Mouse (Mus musculus) embryonic fibroblast, embryonic 13.5 days (primary cell): ENCODE results near the gene Cphx3.
"Not testable (repeated sequence)": the region's sequence is repeated elsewhere in the genome, so short reads cannot be mapped to it uniquely, and the experiment has no call there.

ENCODE experiments used
- CTCF ChIP-seq: IDR thresholded peaks from 2 replicates; pipeline ENCODE4 v1.5.1; 2011; ENCODE audit warnings: mild to moderate bottlenecking, control low read depth, low read length, moderate library complexity, borderline replicate concordance; ENCODE audit not compliant: insufficient read depth
- POLR2A ChIP-seq: IDR thresholded peaks from 2 replicates; pipeline ENCODE4 v1.6.1; 2011; ENCODE audit warnings: low read depth, mild to moderate bottlenecking, control low read depth, low read length, moderate library complexity

DNA sequence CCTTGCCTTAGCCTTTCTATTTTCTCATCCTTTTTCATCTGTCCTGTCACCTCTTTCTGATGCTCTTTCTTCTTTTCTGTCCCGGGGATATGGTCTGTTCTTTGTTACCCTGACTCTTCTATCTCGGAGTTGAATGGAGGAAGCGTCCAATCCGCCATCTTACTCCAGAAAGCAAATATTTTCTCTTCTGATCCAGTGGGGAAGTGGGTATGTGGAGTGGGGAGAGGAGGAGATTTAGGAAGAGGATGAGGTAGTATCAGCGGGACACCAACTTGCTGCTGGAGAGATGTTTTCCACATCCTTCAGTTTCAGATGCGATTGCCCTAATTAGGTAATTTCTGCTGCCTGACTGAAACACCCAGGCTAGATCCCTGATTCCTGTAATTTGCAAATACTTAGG lies 176.6 kb downstream of the Cphx3 start:
- not testable (repeated sequence) for TF ChIP-seq CTCF, POLR2A
